Mouse (Mus musculus): ENCODE results near the gene Edn2.

The Edn2 gene

DNA sequence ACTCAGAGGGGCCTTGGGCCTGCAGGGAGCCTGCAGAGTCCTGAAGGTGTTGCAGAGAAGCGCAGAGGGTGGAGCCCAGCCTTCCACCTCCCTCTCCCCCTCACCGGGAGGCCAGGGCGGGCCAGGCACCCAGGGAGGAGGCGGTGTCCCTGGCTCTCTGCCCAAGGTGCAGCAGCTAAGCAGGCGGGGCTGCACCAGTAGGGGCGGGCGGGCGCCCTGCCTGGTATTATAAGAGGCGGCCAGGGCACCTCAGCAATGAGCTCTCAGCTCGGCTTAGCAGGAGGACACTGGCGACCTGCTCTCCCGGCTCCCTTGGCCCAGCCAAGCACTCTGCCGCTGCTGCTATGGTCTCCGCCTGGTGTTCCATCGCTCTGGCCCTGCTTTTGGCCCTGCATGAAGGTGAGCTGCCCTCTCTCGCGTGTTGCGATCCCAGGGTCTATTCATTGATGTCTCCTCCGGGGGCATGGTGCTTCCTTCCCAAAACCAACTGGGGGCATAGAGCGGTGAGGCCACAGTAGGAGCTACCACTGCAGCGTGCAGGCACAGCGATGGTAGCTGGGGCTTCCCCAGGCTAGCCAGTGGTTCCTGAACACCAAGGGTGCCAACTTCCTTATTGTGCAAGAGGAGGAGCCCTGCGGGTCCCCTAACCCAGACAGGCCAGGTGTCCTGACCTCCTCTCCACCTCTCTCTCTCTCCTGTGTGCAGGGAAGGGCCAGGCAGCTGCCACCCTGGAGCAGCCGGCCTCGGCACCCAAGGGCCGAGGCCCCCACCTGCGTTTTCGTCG, at the start of gene Edn2:
TSS of gene Edn2 (plus strand) at position 41 of the 784 bp plus-strand sequence.
- DNase-seq = peak; percentile 92

GRCm38 (mm10) chr4:120115516-120115915, 45.5 kb upstream of the Edn2 start:
- DNase-seq = no peak

DNA sequence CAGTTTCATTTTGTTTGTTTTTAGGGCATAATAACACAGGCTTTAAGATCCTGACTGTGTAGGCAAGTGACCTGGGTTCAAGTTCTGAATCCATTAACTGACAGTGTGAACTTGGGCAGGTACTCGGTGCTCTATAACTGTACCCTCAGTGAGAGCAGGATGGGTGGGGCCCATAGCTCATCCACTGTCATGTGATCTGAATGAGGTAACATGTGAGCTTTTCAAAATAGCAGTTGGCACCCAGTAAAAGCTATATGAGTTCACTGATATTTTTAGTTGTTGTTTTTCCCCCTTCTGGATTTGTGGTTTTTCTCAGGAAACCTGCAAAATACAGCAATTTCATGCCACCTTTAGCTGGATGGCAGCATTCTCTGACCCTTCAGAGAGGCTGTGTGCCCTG, 44.7 kb upstream of the Edn2 start:
- DNase-seq = no peak

DNA sequence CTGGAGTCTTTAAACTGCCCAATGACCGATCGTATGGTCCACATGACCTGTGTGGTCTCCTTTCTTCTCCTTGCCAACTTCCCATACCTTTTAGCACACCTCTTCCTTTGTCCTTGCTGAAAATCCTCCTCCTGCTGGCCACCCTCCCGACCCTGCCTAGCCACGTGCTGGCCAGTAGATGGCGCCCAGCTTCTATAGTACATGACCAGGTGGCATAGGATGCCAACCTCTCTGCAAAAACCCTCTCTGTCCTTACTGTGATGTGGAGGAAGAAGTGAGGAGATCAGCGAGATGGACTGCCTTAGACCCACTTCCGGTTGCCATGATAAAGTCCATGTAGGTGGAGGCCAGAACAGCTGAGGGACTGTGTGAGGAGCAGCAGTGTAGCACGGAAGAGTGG, 40.7 kb upstream of the Edn2 start:
- peak; percentile 54 for DNase-seq

DNA sequence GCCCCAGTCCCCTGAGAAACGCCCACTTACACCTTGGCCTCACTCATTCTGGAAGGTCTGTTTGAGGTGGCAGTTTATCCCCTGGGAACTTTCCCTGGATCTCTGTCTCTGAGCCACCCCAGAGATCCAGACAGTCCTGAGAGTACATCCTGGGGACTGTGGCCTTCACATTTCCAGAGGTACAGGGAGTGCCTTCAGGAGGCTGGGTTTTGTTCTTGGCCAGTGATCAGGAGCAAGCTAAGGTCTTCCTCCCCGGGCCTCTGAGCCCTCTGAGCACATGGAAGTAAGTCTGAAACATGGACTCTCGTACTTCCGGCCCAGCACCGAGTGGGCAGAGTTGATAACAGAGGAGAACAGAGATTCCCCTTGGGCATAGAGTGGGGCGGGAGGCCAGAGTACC, 36.4 kb upstream of the Edn2 start:
- DNase-seq = no peak

DNA sequence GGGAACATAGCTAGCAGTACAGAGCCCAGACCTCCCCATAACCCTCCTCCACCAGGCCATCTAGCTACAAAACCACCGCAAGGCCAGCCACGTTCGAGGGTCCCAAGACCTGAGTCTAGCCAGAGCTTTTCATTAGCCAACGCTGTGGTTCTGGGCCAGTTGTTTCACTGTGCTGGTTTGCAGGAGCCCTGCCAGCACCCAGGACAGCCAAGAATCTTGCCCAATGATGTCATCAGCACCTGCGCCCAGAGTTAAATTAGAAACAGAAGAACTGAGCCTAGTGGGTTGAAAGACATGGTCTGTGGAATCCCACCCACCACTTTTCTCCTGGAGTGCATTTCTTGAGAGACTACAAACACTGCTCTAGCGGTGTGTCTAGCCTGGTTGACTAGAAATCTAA, 35.0 kb upstream of the Edn2 start:
- DNase-seq = no peak

GRCm38 (mm10) chr4:120127333-120127732, 33.7 kb upstream of the Edn2 start:
- DNase-seq = no peak

DNA sequence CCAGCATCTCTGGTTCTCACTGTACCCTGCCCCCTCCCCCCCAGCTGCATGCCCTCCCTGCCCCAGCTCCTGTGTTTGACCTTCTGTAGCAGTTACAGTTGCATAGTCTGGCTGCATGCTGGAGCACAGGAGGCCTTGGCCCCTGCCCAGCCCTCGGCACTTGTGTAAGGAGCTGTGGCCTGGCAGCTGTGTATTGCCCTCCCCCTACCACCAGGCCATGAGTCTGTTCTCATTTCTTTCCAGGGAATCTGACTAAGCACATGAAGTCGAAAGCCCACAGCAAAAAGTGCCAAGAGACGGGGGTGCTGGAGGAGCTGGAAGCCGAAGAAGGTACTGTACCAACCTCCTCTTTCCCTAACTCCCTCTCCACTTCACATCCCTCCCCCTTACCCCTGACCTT, 33.0 kb upstream of the Edn2 start:
- no peak for DNase-seq

DNA sequence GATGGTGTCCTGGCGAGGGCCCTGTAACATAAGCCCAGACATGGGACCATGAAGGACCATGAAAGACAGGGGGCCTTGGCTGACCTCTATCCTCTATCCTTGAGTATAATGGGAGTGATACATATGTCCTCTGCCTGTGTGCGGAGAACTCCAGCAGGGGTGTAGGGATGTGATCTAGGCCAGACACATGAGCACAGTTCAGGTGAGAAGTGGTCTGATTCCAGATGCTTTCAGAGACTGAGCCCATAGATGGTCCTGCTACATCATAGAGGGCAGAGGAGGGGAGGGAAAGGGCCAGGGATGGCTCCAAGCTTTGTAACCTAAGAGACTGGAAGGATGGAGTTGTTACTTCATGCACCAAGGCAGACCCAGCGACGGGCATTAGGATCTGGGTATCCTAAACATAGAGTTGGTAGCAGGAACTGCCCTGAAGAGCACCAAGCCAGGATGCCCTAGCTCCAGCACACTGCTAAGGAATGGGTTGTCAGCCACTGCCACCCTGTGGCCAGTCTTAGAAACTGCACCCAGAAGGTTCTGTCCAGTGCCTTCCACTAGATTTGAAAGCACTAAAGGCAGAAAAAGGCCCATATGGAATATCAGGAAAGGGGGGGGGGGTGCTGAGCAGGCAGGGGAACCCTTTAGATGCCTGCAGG, 31.6 kb upstream of the Edn2 start:
- peak; percentile 64 for DNase-seq

DNA sequence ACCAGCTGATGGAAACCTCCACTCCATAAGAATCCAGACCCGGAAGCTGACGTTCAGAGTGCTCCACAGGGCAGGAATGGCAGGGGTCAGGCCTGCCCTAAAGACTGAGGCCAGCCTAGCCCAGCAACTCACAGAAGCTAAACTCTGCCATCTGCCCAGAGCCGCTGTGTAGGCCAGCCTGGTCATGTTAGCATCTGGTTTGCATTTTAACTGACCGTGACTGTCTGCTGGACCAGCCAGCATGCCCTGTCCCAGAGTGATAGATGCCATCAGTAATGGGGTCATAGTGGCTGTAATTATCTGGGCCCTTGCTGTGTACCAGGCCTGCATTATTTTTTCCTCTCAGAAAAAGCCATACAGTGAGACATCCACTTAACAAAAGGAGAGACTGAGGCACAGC, 30.1 kb upstream of the Edn2 start:
- no peak for DNase-seq

- DNase-seq = peak; percentile 75
Observed at GRCm38 (mm10) chr4:120131441-120132220, 29.4 kb upstream of the Edn2 start.

DNA sequence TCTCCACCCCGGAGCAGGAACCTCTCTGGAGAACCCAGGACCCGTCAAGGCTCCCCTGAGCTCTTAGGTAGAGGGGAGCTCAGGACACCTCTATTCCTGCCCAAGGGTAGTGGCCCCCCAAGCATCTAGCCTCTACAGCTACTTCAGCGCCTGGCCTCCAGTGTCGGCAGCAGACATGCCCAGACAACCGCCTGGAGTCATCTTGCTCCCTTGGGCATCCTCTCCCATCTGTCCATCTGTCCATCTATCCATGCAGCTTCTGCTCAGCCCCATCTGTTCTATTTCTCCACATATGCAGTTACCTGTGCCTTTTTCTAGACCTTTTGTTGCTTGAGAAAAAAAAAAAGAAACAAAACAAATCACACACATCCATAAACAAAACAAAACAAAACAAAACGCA, 26.8 kb upstream of the Edn2 start:
- DNase-seq = no peak

GRCm38 (mm10) chr4:120141810-120142209, 19.2 kb upstream of the Edn2 start:
- DNase-seq = no peak

- DNase-seq = no peak
Observed at GRCm38 (mm10) chr4:120142905-120143304, 18.1 kb upstream of the Edn2 start.

GRCm38 (mm10) chr4:120144343-120144742, 16.7 kb upstream of the Edn2 start:
- DNase-seq = no peak

- no peak for DNase-seq
Observed at GRCm38 (mm10) chr4:120145931-120146330, 15.1 kb upstream of the Edn2 start.

DNA sequence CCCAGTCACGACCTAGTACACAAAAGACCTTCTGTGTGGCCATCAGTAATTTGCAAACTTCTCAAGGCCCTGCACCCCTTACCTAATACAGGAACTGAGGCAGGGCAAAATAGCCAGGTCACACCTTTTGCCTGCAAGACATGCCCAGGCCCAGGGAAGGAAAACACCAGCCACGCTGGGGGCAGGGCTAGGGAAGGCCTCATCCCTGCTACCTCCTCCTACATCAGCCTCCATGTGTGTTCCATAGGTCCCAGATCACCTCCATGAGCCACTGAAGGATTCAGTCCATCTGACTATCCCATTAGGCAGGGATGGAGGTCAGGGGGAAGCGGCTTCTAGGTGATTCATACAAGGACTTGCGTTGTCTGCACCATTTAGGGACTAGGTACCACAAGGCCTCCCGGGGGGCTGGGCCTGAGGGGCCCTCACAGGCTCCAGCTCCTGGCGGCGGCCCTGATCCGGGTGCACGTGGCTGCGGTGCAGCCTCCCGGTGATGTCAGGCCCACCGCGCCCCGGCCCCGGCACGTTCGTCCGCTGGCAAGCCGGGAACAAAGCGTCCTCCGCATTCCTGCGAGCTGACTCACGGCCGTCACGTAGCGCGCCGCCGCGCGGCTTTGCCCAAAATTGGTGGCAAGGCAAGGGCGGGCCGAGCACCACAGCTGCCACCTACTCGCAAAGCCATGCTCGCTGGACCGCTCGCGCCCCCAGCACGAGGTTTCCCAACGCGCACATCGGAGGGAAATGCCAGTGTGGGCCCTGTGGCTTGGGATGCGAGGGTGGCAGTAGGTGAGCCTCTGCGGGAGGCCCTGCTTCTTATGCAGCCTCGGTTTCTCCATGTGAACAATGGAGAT, 12.5 kb upstream of the Edn2 start:
- DNase-seq = peak; percentile 81

GRCm38 (mm10) chr4:120149142-120149524, 11.9 kb upstream of the Edn2 start:
- no peak for DNase-seq

DNA sequence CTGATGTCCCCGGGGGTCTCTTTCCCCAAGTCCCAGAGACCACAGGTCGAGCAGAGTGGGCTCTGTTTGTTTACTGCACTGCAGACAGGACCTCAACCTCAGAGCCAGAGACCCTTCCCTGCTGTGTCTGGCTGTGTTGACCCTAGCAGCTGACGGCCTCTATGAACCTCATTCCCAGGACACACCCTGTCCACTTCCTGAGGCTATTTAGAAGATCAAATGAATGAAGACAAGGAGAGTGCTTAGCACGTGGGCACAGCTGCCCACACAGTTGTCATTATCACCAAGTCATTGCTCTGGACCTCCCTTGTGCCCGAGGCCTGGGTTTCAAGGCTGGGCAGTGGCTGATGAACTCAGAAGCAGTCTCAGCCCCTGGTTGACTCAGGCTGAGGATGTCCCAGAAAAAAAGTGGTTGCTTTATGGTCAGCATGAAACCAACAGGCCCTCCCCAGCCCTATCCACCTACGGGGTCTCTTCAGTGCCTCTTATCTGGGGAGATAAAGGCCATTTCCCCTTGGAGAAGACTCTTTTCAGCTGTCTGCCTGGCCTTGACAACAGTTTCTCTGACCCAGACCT, 10.6 kb upstream of the Edn2 start:
- no peak for DNase-seq

DNA sequence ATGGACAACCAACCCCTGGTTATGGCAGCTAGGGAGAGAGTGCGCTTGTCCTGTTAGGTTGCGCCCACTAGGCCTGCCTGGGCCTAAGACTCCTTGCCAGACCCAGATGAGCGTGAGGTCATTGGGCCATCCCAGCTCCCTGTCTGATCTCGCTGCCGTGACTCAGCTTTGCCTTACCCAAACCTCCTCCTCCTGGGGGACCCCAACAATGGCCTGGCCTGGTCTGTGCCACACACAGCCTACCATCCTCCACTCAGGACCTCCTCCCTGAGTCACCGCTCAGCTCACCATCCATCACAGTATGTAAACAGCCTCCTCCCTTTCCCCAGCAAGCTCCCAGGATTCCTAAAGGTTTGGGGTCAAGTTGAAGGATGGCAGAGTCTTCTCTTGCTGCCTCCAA, 9.1 kb upstream of the Edn2 start:
- no peak for DNase-seq

DNA sequence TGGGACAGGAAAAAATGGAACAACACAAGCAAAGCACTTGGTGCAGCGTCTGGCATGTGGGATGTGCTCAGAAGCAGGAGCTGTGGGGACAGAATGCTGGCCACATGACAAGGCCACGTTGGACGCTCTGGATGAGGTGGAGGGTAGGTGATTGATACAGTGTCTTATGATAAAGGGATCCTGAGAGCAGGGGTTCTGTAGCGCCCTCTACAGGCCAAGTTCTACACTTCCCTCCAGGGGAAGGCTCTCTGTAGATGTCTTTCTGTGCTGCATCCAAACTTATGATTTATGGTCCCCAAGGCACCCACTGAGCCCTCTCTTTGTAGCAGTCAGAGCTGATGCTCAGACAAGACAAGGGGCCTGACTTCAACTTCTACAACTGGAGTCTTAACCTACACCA, 8.4 kb upstream of the Edn2 start:
- DNase-seq = no peak

DNA sequence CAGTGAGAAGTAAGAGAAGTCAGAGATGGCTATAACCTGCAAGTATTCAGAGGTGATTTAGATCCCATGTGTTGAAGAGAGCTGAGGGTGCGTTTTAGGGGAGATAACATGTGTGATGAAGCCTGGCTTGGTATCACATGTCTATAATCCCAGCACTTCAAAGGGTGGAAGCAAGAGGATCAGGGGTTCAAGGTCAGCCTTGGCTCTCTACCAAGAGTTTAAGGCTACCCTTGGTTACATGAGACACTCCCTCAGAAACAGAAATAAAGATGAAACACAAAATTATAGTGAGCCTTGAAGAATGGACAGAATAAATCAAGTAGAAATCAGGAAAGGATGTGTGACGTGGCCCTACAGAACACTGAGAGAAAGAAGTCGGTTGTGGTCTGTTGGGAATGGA, 7.3 kb upstream of the Edn2 start:
- DNase-seq = no peak

All from kidney, postnatal 14 days (tissue).